Mouse (Mus musculus) myocyte (in vitro differentiated cells): ENCODE measurements around the gene Erh. TPM values are rescaled to one million over a fixed set of nuclear protein-coding genes. Genes with fewer than 3 reads are reported as not detected.

ENCODE experiments used
- H3K27me3 ChIP-seq: one replicate; pipeline ENCODE4 v1.6.1; 2011; ENCODE audit not compliant: control insufficient read depth, insufficient read depth, insufficient read length
- H3K36me3 ChIP-seq: one replicate; pipeline ENCODE4 v1.6.1; 2011; ENCODE audit not compliant: control insufficient read depth, insufficient read depth
- H3K4me2 ChIP-seq: one replicate; pipeline ENCODE4 v1.6.1; 2011; ENCODE audit warnings: low read depth, control low read depth
- H3K4me3 ChIP-seq: one replicate; pipeline ENCODE4 v1.5.1; 2011; ENCODE audit warnings: mild to moderate bottlenecking, control low read depth, moderate library complexity
- H3K79me2 ChIP-seq: one replicate; pipeline ENCODE4 v1.6.1; 2011; ENCODE audit not compliant: control insufficient read depth, insufficient read depth
- H3ac ChIP-seq: one replicate; pipeline ENCODE4 v1.6.1; 2011; ENCODE audit not compliant: control insufficient read depth, insufficient read length
- CEBPB ChIP-seq: IDR thresholded peaks from 2 replicates; pipeline ENCODE4 v1.6.1; 2011; ENCODE audit warnings: mild to moderate bottlenecking, moderate library complexity; ENCODE audit not compliant: poor library complexity, insufficient read depth, severe bottlenecking
- E2F4 ChIP-seq: IDR thresholded peaks from one replicate; pipeline ENCODE4 v1.6.1; 2011; ENCODE audit warnings: mild to moderate bottlenecking, control low read depth, moderate library complexity; ENCODE audit not compliant: insufficient read depth
- MAX ChIP-seq: IDR thresholded peaks from one replicate; pipeline ENCODE4 v1.6.1; 2011; ENCODE audit warnings: low read depth, mild to moderate bottlenecking, control low read depth
- MYOD1 ChIP-seq, 3 experiments: IDR thresholded peaks; one replicate each; pipeline ENCODE4 v1.6.1; 2011; ENCODE audit warnings: control low read depth in 2 of 3, low read depth in 2 of 3, mild to moderate bottlenecking in 2 of 3, moderate library complexity in 1 of 3; ENCODE audit not compliant: insufficient read length in 2 of 3, control insufficient read depth in 1 of 3
- MYOG ChIP-seq, 3 experiments: IDR thresholded peaks; one replicate each; pipeline ENCODE4 v1.6.1; 2011; ENCODE audit warnings: control low read depth in 2 of 3, low read depth in 2 of 3, mild to moderate bottlenecking in 2 of 3; ENCODE audit not compliant: insufficient read length in 2 of 3, control insufficient read depth in 1 of 3, insufficient read depth in 1 of 3
- POLR2A ChIP-seq: IDR thresholded peaks from one replicate; pipeline ENCODE4 v1.6.1; 2011; ENCODE audit warnings: low read depth, mild to moderate bottlenecking, control low read depth, moderate library complexity; ENCODE audit not compliant: insufficient read length
- POLR2AphosphoS2 ChIP-seq: IDR thresholded peaks from one replicate; pipeline ENCODE4 v1.6.1; 2011; ENCODE audit warnings: low read depth, control low read depth; ENCODE audit not compliant: insufficient read length
- REST ChIP-seq: IDR thresholded peaks from one replicate; pipeline ENCODE4 v1.6.1; 2011; ENCODE audit warnings: mild to moderate bottlenecking, control low read depth, moderate library complexity; ENCODE audit not compliant: insufficient read depth, insufficient read length
- SRF ChIP-seq: IDR thresholded peaks from one replicate; pipeline ENCODE4 v1.6.1; 2011; ENCODE audit warnings: low read depth; ENCODE audit not compliant: control insufficient read depth, insufficient read length
- TCF12 ChIP-seq: IDR thresholded peaks from one replicate; pipeline ENCODE4 v1.6.1; 2011; ENCODE audit warnings: mild to moderate bottlenecking, control low read depth; ENCODE audit not compliant: poor library complexity, insufficient read depth, severe bottlenecking
- TCF3 ChIP-seq: IDR thresholded peaks from one replicate; pipeline ENCODE4 v1.6.1; 2011; ENCODE audit warnings: low read depth, control low read depth; ENCODE audit not compliant: insufficient read length
- USF1 ChIP-seq: IDR thresholded peaks from one replicate; pipeline ENCODE4 v1.6.1; 2011; ENCODE audit warnings: low read depth, mild to moderate bottlenecking, control low read depth, moderate library complexity
- polyA plus RNA-seq: library from polyadenylated mRNA; unstranded; fragments of >200 nt; fragmentation: generic; extraction: Trizol; gene quantifications from one replicate; pipeline ENCODE4 v1.2.1, GENCODE M21; 2012; ENCODE audit warnings: missing spikeins

Erh gene
- polyA plus RNA-seq, 1 experiment, result 164 TPM

DNA sequence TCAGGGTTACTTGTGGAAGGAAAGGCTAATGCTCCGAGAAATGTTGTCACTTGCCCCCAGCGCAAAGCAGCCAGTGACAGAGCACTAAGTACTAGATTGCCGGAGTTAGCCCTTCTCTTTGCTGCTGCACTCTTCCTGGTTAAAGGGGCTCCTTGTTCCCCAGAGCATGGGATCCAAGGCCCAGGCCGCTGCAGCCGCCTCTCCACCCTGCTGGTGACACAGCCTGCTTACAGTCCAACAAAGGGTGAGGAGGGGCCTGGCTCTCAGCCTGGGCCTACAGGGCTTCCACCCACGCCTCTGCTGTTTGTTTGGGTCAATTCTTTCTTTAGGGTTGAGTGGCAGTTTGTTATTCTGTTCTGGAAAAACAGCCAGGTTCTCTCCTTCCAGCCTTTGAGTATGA lies 45.4 kb downstream of the Erh start:
- Histone ChIP-seq H3K79me2 (no peaks in the 10 kb centered on the region), H3K27me3 (peaks cover 20% of the 10 kb centered on the region), H3K36me3 (no peaks in the 10 kb centered on the region), H3K4me2 (no peak overlapping the region), H3ac (no peak overlapping the region), H3K4me3 (no peak overlapping the region)
- no peak for TF ChIP-seq MAX

DNA sequence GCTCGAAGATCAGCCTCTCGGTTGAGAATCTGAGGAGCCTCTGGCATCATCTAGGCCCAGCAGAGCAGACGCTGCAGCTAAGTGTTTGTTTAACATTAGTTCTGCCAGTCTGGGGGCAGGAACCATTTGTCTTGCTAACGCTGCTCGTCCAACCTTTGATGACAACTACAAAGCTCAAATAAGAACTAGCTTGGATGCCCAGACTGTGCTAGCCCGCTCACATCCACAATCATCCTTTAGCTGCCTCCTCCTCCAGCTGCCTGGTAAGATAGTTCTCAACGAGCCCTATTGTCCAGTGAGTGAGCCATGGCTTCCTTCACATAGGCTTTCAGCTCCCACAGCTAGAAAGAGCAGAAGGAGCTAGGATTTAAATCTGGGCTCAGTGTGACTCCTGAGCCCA lies 45.9 kb downstream of the Erh start:
- peaks cover 25% of the 10 kb centered on the region for H3K27me3 ChIP-seq
- no peaks in the 10 kb centered on the region for H3K36me3 ChIP-seq
- H3K4me3 ChIP-seq, result no peak overlapping the region
- H3K79me2 ChIP-seq, result no peaks in the 10 kb centered on the region
- no peak overlapping the region for H3K4me2 ChIP-seq
- H3ac ChIP-seq, result no peak overlapping the region
- TF ChIP-seq REST (no peak), TCF12 (no peak), MYOD1 (IDR thresholded peaks at IDR 0.05; ENCODE audit: control insufficient read depth in 1 of 3, insufficient read length in 2 of 3, low read depth in 2 of 3) (no peak), E2F4 (no peak), SRF (no peak), POLR2A (no peak), TCF3 (no peak), CEBPB (no peak), MAX (no peak), POLR2AphosphoS2 (no peak), USF1 (no peak), MYOG (IDR thresholded peaks at IDR 0.05; ENCODE audit: control insufficient read depth in 1 of 3, insufficient read depth in 1 of 3, insufficient read length in 2 of 3, low read depth in 2 of 3) (no peak)

DNA sequence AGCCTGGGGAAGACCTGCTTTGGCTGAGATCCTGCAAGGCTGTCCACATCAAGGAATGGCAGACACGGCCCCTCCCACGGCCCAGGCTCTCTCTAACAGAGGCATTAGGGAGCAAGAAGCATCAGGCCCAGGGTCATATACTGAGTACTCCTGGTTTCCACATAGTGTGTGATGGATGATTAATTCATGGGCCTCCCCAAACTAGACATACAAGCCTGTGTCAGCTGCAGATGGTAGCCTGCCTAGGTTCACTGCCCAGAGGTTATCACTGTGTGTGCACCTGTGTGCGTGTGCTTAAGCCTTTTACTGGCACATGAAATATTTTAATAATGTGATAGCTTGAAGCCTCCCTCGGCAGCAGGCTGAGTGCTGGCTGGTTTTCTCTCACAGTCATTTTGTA lies 48.2 kb downstream of the Erh start:
- TF ChIP-seq USF1 (no peak), TCF12 (no peak), CEBPB (no peak)

DNA sequence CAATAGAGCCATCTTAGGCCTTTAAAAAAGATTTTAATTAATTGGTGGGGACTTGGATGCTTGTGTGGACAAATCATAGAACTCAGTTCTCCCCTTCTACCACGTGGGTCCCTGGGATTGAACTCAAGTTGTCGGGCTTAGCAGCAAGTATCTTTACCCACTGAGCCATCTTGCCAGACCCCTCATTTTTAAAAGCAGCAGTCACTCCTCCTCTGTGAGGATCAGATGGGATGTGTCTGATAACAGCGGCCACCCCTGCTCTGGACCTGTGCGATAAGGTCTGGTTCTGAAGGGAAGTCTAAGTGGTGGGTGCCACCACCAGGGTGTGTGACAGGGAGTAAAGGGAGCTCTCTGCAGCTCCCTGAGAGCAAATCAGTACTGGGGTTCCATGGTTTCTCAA lies 48.6 kb downstream of the Erh start:
- TF ChIP-seq TCF12 (no peak), MAX (no peak), MYOG (IDR thresholded peaks at IDR 0.05; ENCODE audit: control insufficient read depth in 1 of 3, insufficient read depth in 1 of 3, insufficient read length in 2 of 3, low read depth in 2 of 3) (no peak)
- H3K27me3 ChIP-seq, result peaks cover 47% of the 10 kb centered on the region
- no peak overlapping the region for H3K4me3 ChIP-seq
- H3K4me2 ChIP-seq, result no peak overlapping the region
- no peaks in the 10 kb centered on the region for H3K79me2 ChIP-seq
- no peaks in the 10 kb centered on the region for H3K36me3 ChIP-seq
- no peak overlapping the region for H3ac ChIP-seq

More for the DNA sequence above, 48.2 kb downstream of the Erh start:
- Histone ChIP-seq H3K4me2 (no peak overlapping the region), H3ac (no peak overlapping the region), H3K27me3 (peaks cover 43% of the 10 kb centered on the region), H3K4me3 (no peak overlapping the region), H3K36me3 (no peaks in the 10 kb centered on the region), H3K79me2 (no peaks in the 10 kb centered on the region)

DNA sequence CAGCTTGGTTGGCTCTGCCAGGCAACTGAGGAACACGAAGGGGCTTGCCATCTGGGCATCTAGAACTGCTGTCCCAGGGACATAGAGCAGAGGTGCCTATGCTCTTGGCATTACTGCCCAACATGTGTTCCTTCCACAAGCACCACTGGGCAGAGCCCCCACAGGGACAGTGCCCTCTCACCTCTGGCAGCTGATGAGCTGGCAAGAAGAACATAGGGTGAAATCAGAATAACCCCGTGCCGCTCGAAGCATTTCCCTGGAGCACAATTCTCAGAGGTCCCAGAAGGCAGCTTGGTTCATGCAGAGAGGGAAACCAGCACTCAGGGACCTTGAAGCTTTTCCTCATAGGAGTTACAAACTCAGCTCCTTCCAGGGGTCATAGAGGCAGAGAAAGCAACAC lies 49.4 kb downstream of the Erh start:
- no peak overlapping the region for H3K4me2 ChIP-seq
- TF ChIP-seq TCF12 (no peak), MAX (no peak), USF1 (no peak), E2F4 (no peak), MYOG (IDR thresholded peaks at IDR 0.05; ENCODE audit: control insufficient read depth in 1 of 3, insufficient read depth in 1 of 3, insufficient read length in 2 of 3, low read depth in 2 of 3) (no peak), POLR2A (no peak), REST (no peak), POLR2AphosphoS2 (no peak)
- no peaks in the 10 kb centered on the region for H3K36me3 ChIP-seq
- no peak overlapping the region for H3K4me3 ChIP-seq
- H3K27me3 ChIP-seq, result peaks cover 51% of the 10 kb centered on the region
- H3K79me2 ChIP-seq, result no peaks in the 10 kb centered on the region
- no peak overlapping the region for H3ac ChIP-seq

DNA sequence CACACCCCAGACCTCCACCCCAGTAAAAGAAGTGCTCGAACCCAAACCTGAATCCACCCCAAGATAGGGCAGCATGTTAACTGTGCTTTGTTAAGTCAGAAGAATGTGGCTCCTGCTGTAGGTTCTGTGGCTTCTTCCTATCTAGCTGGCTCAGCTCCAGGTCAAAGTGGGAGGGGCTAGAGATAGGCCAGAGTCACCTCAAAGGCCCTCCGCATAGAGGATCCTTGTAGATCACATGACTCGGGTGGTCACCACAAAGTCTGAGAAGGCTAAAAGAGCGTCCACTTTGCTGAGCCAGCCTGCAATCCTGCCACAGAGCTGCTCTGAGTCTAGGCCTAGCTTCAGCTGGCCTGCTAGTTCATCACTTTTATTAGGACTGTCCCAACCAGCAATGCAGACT lies 50.0 kb downstream of the Erh start:
- TF ChIP-seq TCF3 (no peak), E2F4 (no peak), POLR2AphosphoS2 (no peak), POLR2A (no peak), MAX (no peak)
- Histone ChIP-seq H3K27me3 (peaks cover 51% of the 10 kb centered on the region), H3K79me2 (no peaks in the 10 kb centered on the region), H3K4me2 (no peak overlapping the region), H3ac (no peak overlapping the region), H3K4me3 (no peak overlapping the region), H3K36me3 (no peaks in the 10 kb centered on the region)
